23 mouse cellular contexts compared by ENCODE assay signal in genomic region chr16:89868502-89868901, GRCm38 (mm10).
DNase-seq lines count a peak whose midpoint lies in the region; ATAC-seq and TF ChIP-seq lines count a peak whose summit lies in the region.
"Had no signal": no experiment of that assay in that cellular context is flagged by ENCODE, and none has a peak within 500 bp of the region (broad histone marks: within the 10 kb centered on the region; RNA-seq: fewer than 3 reads in every experiment).

No protein-coding gene starts in this region.

- H3K27ac ChIP-seq in heart, embryonic 10.5 days = no peak overlapping the region
- H3K27ac ChIP-seq in heart, embryonic 11.5 days (ENCODE audit: low read depth, low read length) = no peak overlapping the region
- H3K27ac ChIP-seq in hindbrain, embryonic 10.5 days = peak overlapping the region; percentile 29; the same call in 1 of the 2 replicates
- H3K27ac ChIP-seq in hindbrain, embryonic 12.5 days = no peak overlapping the region
- peak overlapping the region; percentile 21; the same call in 1 of the 2 replicates for H3K27ac ChIP-seq in MEL (ENCODE audit: control insufficient read depth, low read depth, low read length)

- no peak overlapping the region for H3K4me2 ChIP-seq in heart, embryonic 11.5 days
- H3K4me2 ChIP-seq in hindbrain, embryonic 12.5 days (replicated peaks) = no peak overlapping the region

- TF ChIP-seq EP300 in MEL (IDR thresholded peaks at IDR 0.05; ENCODE audit: low read depth in 1 of 2, low read length in 2 of 2) = peak; percentile 70 to 73

- H3K79me2 ChIP-seq in MEL (ENCODE audit: control insufficient read depth, insufficient read depth, low read length, poor library complexity) = no peaks in the 10 kb centered on the region

- TF ChIP-seq RAD21 in MEL (IDR thresholded peaks at IDR 0.05; ENCODE audit: low read depth, low read length) = no peak

- H3K36me3 ChIP-seq in heart, embryonic 10.5 days = peaks cover 19% of the 10 kb centered on the region
- H3K36me3 ChIP-seq in heart, embryonic 11.5 days (ENCODE audit: control insufficient read depth, insufficient read depth, low read length) = 0 out of 2 replicates have a peak, but pooled peaks cover 4% of the 10 kb centered on the region
- H3K36me3 ChIP-seq in hindbrain, embryonic 10.5 days = peaks cover 35% of the 10 kb centered on the region
- H3K36me3 ChIP-seq in hindbrain, embryonic 12.5 days = peaks cover 18% of the 10 kb centered on the region; the same call in 1 of the 2 replicates
- peaks cover 0 to 28% of the 10 kb centered on the region in 2 experiments; a peak in 2 of 4 replicates for H3K36me3 ChIP-seq in MEL (ENCODE audit: control insufficient read depth in 1 of 2, insufficient read depth in 2 of 2, low read length in 2 of 2)

- WGBS in heart, embryonic 10.5 days = 78% methylated on average over 3 of the region's 3 CpGs
- 72% methylated on average over 3 of the region's 3 CpGs for WGBS in heart, embryonic 11.5 days (ENCODE audit: insufficient replicate concordance)
- 91% methylated on average over 3 of the region's 3 CpGs for WGBS in hindbrain, embryonic 10.5 days
- WGBS in hindbrain, embryonic 12.5 days = 92% methylated on average over 3 of the region's 3 CpGs

- H3K4me3 ChIP-seq in heart, embryonic 10.5 days = no peak overlapping the region
- no peak overlapping the region for H3K4me3 ChIP-seq in heart, embryonic 11.5 days (ENCODE audit: low read depth, low read length)
- H3K4me3 ChIP-seq in hindbrain, embryonic 10.5 days = no peak overlapping the region
- H3K4me3 ChIP-seq in hindbrain, embryonic 12.5 days = no peak overlapping the region
- no peak overlapping the region for H3K4me3 ChIP-seq in MEL (ENCODE audit: control insufficient read depth in 1 of 2, insufficient read depth in 1 of 2, low read depth in 2 of 2, low read length in 2 of 2)

- no peak for TF ChIP-seq POLR2A in MEL (IDR thresholded peaks at IDR 0.05; ENCODE audit: control insufficient read depth in 1 of 2, insufficient read depth in 1 of 2, low read depth in 1 of 2, low read length in 2 of 2, poor library complexity in 1 of 2)

- peak; percentile 58 for DNase-seq in heart, embryonic 10.5 days (ENCODE audit: low spot score)
- DNase-seq in hindbrain, embryonic 10.5 days (ENCODE audit: low spot score) = no peak
- peak; percentile 72 for DNase-seq in MEL (ENCODE audit: low read depth, low spot score)
- peak; percentile 56 for DNase-seq in MEL-GATA-1-ER (ENCODE audit: extremely low read depth, low read depth)
- DNase-seq in ovary, postnatal 14 days (ENCODE audit: low spot score) = no peak
- DNase-seq in thymus, postnatal 10 days (ENCODE audit: low spot score in 2 of 2) = no peak
- DNase-seq: adrenal gland, adult 2 months; adrenal gland, adult 8-10 months; adrenal gland, postnatal 10 days; adrenal gland, postnatal 14 days; adrenal gland, postnatal 25 days; adrenal gland, postnatal 36 days; B cell, adult 2 months; cerebellum, adult 11 months; cerebellum, adult 11-12 months; cerebellum, adult 18-20 months; cerebellum, adult 2 months had no signal

- H3K9ac ChIP-seq in heart, embryonic 11.5 days (ENCODE audit: low read depth, low read length) = no peak overlapping the region
- no peak overlapping the region for H3K9ac ChIP-seq in hindbrain, embryonic 12.5 days
- no peak overlapping the region for H3K9ac ChIP-seq in MEL (ENCODE audit: control insufficient read depth, low read depth, low read length, poor library complexity, severe bottlenecking)

- no peak for ATAC-seq in heart, embryonic 11.5 days (replicated peaks; ENCODE audit: insufficient number of reproducible peaks, low FRiP score, low TSS enrichment)
- no peak for ATAC-seq in hindbrain, embryonic 12.5 days (ENCODE audit: low FRiP score)
- ATAC-seq: activated CD4-positive, CD25-positive, alpha-beta regulatory T cell, adult 4 months; CD4-positive, CD25-positive, alpha-beta regulatory T cell, adult 4 months; Patski had no signal

- H3K27me3 ChIP-seq in heart, embryonic 10.5 days (ENCODE audit: insufficient read depth, poor library complexity, severe bottlenecking) = no peaks in the 10 kb centered on the region
- H3K27me3 ChIP-seq in heart, embryonic 11.5 days (ENCODE audit: control insufficient read depth, insufficient read depth, low read length) = no peaks in the 10 kb centered on the region
- H3K27me3 ChIP-seq in hindbrain, embryonic 10.5 days (ENCODE audit: insufficient read depth, poor library complexity, severe bottlenecking) = no peaks in the 10 kb centered on the region
- no peaks in the 10 kb centered on the region for H3K27me3 ChIP-seq in hindbrain, embryonic 12.5 days
- no peaks in the 10 kb centered on the region for H3K27me3 ChIP-seq in MEL (ENCODE audit: control insufficient read depth in 1 of 2, insufficient read depth in 2 of 2, low read length in 2 of 2)
- H3K27me3 ChIP-seq: CH12.LX, Patski had no signal

- no peak for TF ChIP-seq CTCF in MEL (IDR thresholded peaks at IDR 0.05 in 2 of 3, conservative IDR thresholded peaks at IDR 0.05 in 1 of 3; ENCODE audit: control insufficient read depth in 1 of 3, insufficient read depth in 1 of 3, low read depth in 2 of 3, low read length in 3 of 3, poor library complexity in 1 of 3, severe bottlenecking in 1 of 3)

- no peaks in the 10 kb centered on the region for H3K9me3 ChIP-seq in heart, embryonic 10.5 days
- no peaks in the 10 kb centered on the region for H3K9me3 ChIP-seq in heart, embryonic 11.5 days (replicated peaks; ENCODE audit: control insufficient read depth, low read length)
- H3K9me3 ChIP-seq in hindbrain, embryonic 10.5 days = no peaks in the 10 kb centered on the region; the same call in 1 of the 2 replicates
- no peaks in the 10 kb centered on the region for H3K9me3 ChIP-seq in hindbrain, embryonic 12.5 days (replicated peaks)
- H3K9me3 ChIP-seq in MEL (replicated peaks; ENCODE audit: insufficient read depth, low read length) = no peaks in the 10 kb centered on the region

- peaks cover 41% of the 10 kb centered on the region for H3K4me1 ChIP-seq in heart, embryonic 10.5 days
- peaks cover 22% of the 10 kb centered on the region for H3K4me1 ChIP-seq in heart, embryonic 11.5 days (ENCODE audit: control insufficient read depth, insufficient read depth, low read length)
- peaks cover 42% of the 10 kb centered on the region for H3K4me1 ChIP-seq in hindbrain, embryonic 10.5 days (replicated peaks)
- peaks cover 21% of the 10 kb centered on the region for H3K4me1 ChIP-seq in hindbrain, embryonic 12.5 days
- peaks cover 5 to 40% of the 10 kb centered on the region in 2 experiments; a peak in 3 of 4 replicates for H3K4me1 ChIP-seq in MEL (ENCODE audit: control insufficient read depth in 1 of 2, insufficient read depth in 2 of 2, low read length in 2 of 2)

TF ChIP-seq in MEL, 35 proteins besides CTCF, POLR2A, EP300 and RAD21:
- TF ChIP-seq ETS1 (IDR thresholded peaks at IDR 0.05; ENCODE audit: low read depth, low read length) (peak; percentile 78), TAL1 (IDR thresholded peaks at IDR 0.05; ENCODE audit: low read length) (peak; percentile 38; the same call in 1 of the 2 replicates), RCOR1 (IDR thresholded peaks at IDR 0.05; ENCODE audit: low read depth, low read length) (0 out of 2 replicates have a peak, but pooled peaks have one; percentile 28), GATA1 (IDR thresholded peaks at IDR 0.05; ENCODE audit: low read depth, low read length) (peak; percentile 49; the same call in 1 of the 2 replicates), CHD2 (IDR thresholded peaks at IDR 0.05; ENCODE audit: low read length) (peak; percentile 10; the same call in 1 of the 2 replicates), MAFK (IDR thresholded peaks at IDR 0.05; ENCODE audit: borderline replicate concordance, low read depth, low read length) (no peak; the same call in 1 of the 2 replicates), CHD1 (IDR thresholded peaks at IDR 0.05; ENCODE audit: low read depth, low read length) (no peak), TCF12 (IDR thresholded peaks at IDR 0.05; ENCODE audit: low read depth, low read length) (peak; percentile 61; the same call in 1 of the 2 replicates)

Comparison
In these comparisons a context has a peak if more than half of its experiments do, and no peak if none do; other contexts are left out.
1. H3K27ac ChIP-seq: peak in hindbrain, embryonic 10.5 days (single experiment) and MEL (single experiment); none in heart, embryonic 10.5 days (single experiment), heart, embryonic 11.5 days (single experiment) and hindbrain, embryonic 12.5 days (single experiment).
2. DNase-seq: peak in heart, embryonic 10.5 days (single experiment), MEL (single experiment) and MEL-GATA-1-ER (single experiment); none in hindbrain, embryonic 10.5 days (single experiment), ovary, postnatal 14 days (single experiment) and thymus, postnatal 10 days (0 of 2).